Mouse (Mus musculus): ENCODE measurements at regions not wholly inside any gene's neighbourhood (a gene's known extent, or its start where the extent isn't known, plus 50 kb on each side); places are given as distances from the start of the nearest gene placed in this dataset.

- ATAC-seq (replicated peaks; ENCODE audit: low FRiP score, low TSS enrichment, poor library complexity, severe bottlenecking), result peak; percentile 87
Measured at GRCm38 (mm10) chr7:106440900-106441506, 225.9 kb upstream of the Gvin1 start.

All from megakaryocyte-erythroid progenitor cell, adult 5-6 weeks (primary cell).